Mouse (Mus musculus) liver, adult 2 months (tissue): Measurements from ENCODE around the gene Vwa8. TPM values are rescaled to one million over a fixed set of nuclear protein-coding genes. Genes with fewer than 3 reads are reported as not detected.

Experiments used
- DNase-seq: peaks from one replicate; pipeline ENCODE4 v3.0.0-alpha.2; 2011; ENCODE audit warnings: low read depth, low spot score; ENCODE audit errors: extremely low read depth
- H3K27ac ChIP-seq: fragments of 200-500 bp; replicated peaks from 2 replicates; pipeline ENCODE4 v1.5.1; 2012; ENCODE audit warnings: low read depth, mild to moderate bottlenecking, control low read depth, inconsistent platforms, low read length; ENCODE audit not compliant: insufficient read depth
- H3K27me3 ChIP-seq: fragments of 200-500 bp; 2 replicates; pipeline ENCODE4 v1.6.1; 2012; ENCODE audit warnings: mild to moderate bottlenecking, moderate library complexity, low read length, inconsistent platforms; ENCODE audit not compliant: control insufficient read depth, insufficient read depth
- H3K36me3 ChIP-seq: fragments of 200-500 bp; 2 replicates; pipeline ENCODE4 v1.6.1; 2012; ENCODE audit warnings: low read length, inconsistent platforms; ENCODE audit not compliant: control insufficient read depth, insufficient read depth
- H3K4me1 ChIP-seq: fragments of 200-500 bp; 2 replicates; pipeline ENCODE4 v1.6.1; 2011; ENCODE audit warnings: low read length; ENCODE audit not compliant: control insufficient read depth, insufficient read depth
- H3K4me3 ChIP-seq: fragments of 200-500 bp; 2 replicates; pipeline ENCODE4 v1.5.1; 2011; ENCODE audit warnings: low read depth, mild to moderate bottlenecking, control low read depth, low read length, moderate library complexity; ENCODE audit not compliant: insufficient read depth
- H3K79me2 ChIP-seq: fragments of 200-500 bp; 2 replicates; pipeline ENCODE4 v1.6.1; 2012; ENCODE audit warnings: inconsistent platforms, mild to moderate bottlenecking, low read length, moderate library complexity; ENCODE audit not compliant: control insufficient read depth, insufficient read depth
- H3K9ac ChIP-seq: fragments of 200-500 bp; 2 replicates; pipeline ENCODE4 v1.6.1; 2012; ENCODE audit warnings: low read depth, mild to moderate bottlenecking, control low read depth, inconsistent platforms, low read length
- CTCF ChIP-seq: fragments of 200-500 bp; IDR thresholded peaks from 2 replicates; pipeline ENCODE4 v1.5.1; 2011; ENCODE audit warnings: low read depth, low read length, control low read depth
- POLR2A ChIP-seq: fragments of 200-500 bp; IDR thresholded peaks from 2 replicates; pipeline ENCODE4 v1.6.1; 2011; ENCODE audit warnings: low read length, control low read depth; ENCODE audit not compliant: insufficient read depth; ENCODE audit errors: extremely low read depth
- WGBS: fragments of 180-500 bp; shearing (Covaris S2); methylation state at CpG from one replicate; pipeline ENCODE4 v1.1.7; 2018; 5-methylcytosine and 5-hydroxymethylcytosine counted together
- polyA plus RNA-seq: library from polyadenylated mRNA; depleted of rRNA; stranded (reverse); fragments of >200 nt; gene quantifications from 2 replicates; pipeline ENCODE4 v1.2.3, GENCODE M21; 2012
- total RNA-seq: library from RNA; depleted of rRNA; stranded (reverse); fragments of >200 nt; gene quantifications from 2 replicates; pipeline ENCODE4 v1.2.3, GENCODE M21; 2014

The Vwa8 gene
- total and polyA plus RNA-seq, 2 experiments, result 44.0 to 106 TPM

GRCm38 (mm10) chr14:78870036-78870435 lies 21.2 kb downstream of the Vwa8 start:
- WGBS, result 51% methylated on average over 2 of the region's 2 CpGs
- no peaks in the 10 kb centered on the region for H3K4me1 ChIP-seq
- no peak overlapping the region for H3K27ac ChIP-seq
- no peak overlapping the region for H3K9ac ChIP-seq
- H3K4me3 ChIP-seq, result no peak overlapping the region
- H3K79me2 ChIP-seq, result peaks cover 9% of the 10 kb centered on the region
- H3K27me3 ChIP-seq, result no peaks in the 10 kb centered on the region
- peaks cover 27% of the 10 kb centered on the region for H3K36me3 ChIP-seq
- TF ChIP-seq CTCF (no peak), POLR2A (no peak)
- DNase-seq, result peak; percentile 66

GRCm38 (mm10) chr14:78877176-78877575 lies 28.3 kb downstream of the Vwa8 start:
- Histone ChIP-seq H3K27ac (no peak overlapping the region), H3K79me2 (peaks cover 24% of the 10 kb centered on the region), H3K4me1 (no peaks in the 10 kb centered on the region; the same call in 1 of the 2 replicates), H3K4me3 (no peak overlapping the region), H3K9ac (no peak overlapping the region), H3K27me3 (no peaks in the 10 kb centered on the region), H3K36me3 (peaks cover 9% of the 10 kb centered on the region)
- 46% methylated on average over 2 of the region's 2 CpGs for WGBS
- DNase-seq, result no peak
- no peak for TF ChIP-seq CTCF

- no peak for DNase-seq
- Histone ChIP-seq H3K27me3 (no peaks in the 10 kb centered on the region), H3K4me3 (no peak overlapping the region), H3K4me1 (no peaks in the 10 kb centered on the region; the same call in 1 of the 2 replicates), H3K9ac (no peak overlapping the region), H3K36me3 (peaks cover 2% of the 10 kb centered on the region; the same call in 1 of the 2 replicates), H3K27ac (no peak overlapping the region), H3K79me2 (peaks cover 27% of the 10 kb centered on the region; the same call in 1 of the 2 replicates)
- WGBS, result 86% methylated on average over 13 of the region's 13 CpGs
- TF ChIP-seq CTCF (no peak), POLR2A (no peak)
Observed at GRCm38 (mm10) chr14:78878402-78879045, 29.7 kb downstream of the Vwa8 start.

- no peak for DNase-seq
- TF ChIP-seq CTCF (no peak), POLR2A (no peak)
- H3K4me3 ChIP-seq, result no peak overlapping the region
- no peaks in the 10 kb centered on the region for H3K27me3 ChIP-seq
- peaks cover 30% of the 10 kb centered on the region for H3K79me2 ChIP-seq
- H3K36me3 ChIP-seq, result peaks cover 2% of the 10 kb centered on the region; the same call in 1 of the 2 replicates
- WGBS, result 96% methylated on average over 4 of the region's 4 CpGs
- no peak overlapping the region for H3K9ac ChIP-seq
- no peak overlapping the region for H3K27ac ChIP-seq
- no peaks in the 10 kb centered on the region; the same call in 1 of the 2 replicates for H3K4me1 ChIP-seq
Observed at GRCm38 (mm10) chr14:78880879-78881278, 32.0 kb downstream of the Vwa8 start.

GRCm38 (mm10) chr14:78881563-78881962 lies 32.7 kb downstream of the Vwa8 start:
- Histone ChIP-seq H3K27ac (no peak overlapping the region), H3K27me3 (no peaks in the 10 kb centered on the region), H3K9ac (no peak overlapping the region), H3K79me2 (peaks cover 34% of the 10 kb centered on the region), H3K36me3 (peaks cover 2% of the 10 kb centered on the region; the same call in 1 of the 2 replicates), H3K4me1 (no peaks in the 10 kb centered on the region; the same call in 1 of the 2 replicates), H3K4me3 (no peak overlapping the region)
- WGBS, result 86% methylated on average over 10 of the region's 10 CpGs
- no peak for TF ChIP-seq POLR2A
- TF ChIP-seq CTCF, result no peak
- DNase-seq, result no peak

GRCm38 (mm10) chr14:78885915-78886534 lies 37.2 kb downstream of the Vwa8 start:
- no peak overlapping the region for H3K9ac ChIP-seq
- TF ChIP-seq CTCF (no peak), POLR2A (no peak)
- 68% methylated on average over 7 of the region's 7 CpGs for WGBS

More at GRCm38 (mm10) chr14:78885915-78886534, 37.2 kb downstream of the Vwa8 start:
- H3K27me3 ChIP-seq, result no peaks in the 10 kb centered on the region
- H3K27ac ChIP-seq, result no peak overlapping the region
- no peaks in the 10 kb centered on the region for H3K36me3 ChIP-seq
- H3K4me1 ChIP-seq, result no peaks in the 10 kb centered on the region
- H3K4me3 ChIP-seq, result no peak overlapping the region
- DNase-seq, result no peak
- H3K79me2 ChIP-seq, result peaks cover 23% of the 10 kb centered on the region
